Mouse (Mus musculus): ENCODE results near the gene Amph.

DNA sequence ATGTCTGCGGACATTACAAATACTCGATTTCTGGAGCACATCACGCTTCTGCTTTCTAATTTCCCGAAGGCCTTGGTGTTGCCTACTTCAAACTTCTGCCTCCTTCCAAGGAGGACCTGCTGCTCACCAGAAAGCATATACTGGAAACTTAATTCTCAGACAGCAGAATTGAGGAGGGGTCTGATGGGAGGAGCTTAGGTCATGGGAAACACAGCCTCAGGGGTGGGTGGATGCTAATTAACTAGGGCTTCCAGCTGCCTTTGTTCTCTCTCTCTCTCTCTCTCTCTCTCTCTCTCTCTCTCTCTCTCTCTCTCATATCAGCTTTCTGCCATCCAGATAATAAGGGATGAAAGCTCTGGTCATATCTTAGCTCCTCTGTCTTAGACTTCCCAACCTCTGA, 5.6 kb downstream of the Amph start:
- TF ChIP-seq ZMIZ1 (IDR thresholded peaks at IDR 0.05; ENCODE audit: low read depth, low read length), result no peak
- TF ChIP-seq ZC3H11A (IDR thresholded peaks at IDR 0.05; ENCODE audit: low read depth, low read length), result no peak
- TF ChIP-seq CHD1 (IDR thresholded peaks at IDR 0.05; ENCODE audit: low read depth, low read length), result no peak
- TF ChIP-seq MAZ (IDR thresholded peaks at IDR 0.05; ENCODE audit: low read depth, low read length), result no peak
- TF ChIP-seq RCOR1 (IDR thresholded peaks at IDR 0.05; ENCODE audit: low read depth, low read length), result no peak
- TF ChIP-seq TBP (IDR thresholded peaks at IDR 0.05; ENCODE audit: low read depth, low read length), result no peak
- no peak for TF ChIP-seq CTCF (IDR thresholded peaks at IDR 0.05 in 2 of 3, conservative IDR thresholded peaks at IDR 0.05 in 1 of 3; ENCODE audit: control insufficient read depth in 1 of 3, insufficient read depth in 1 of 3, low read depth in 2 of 3, low read length in 3 of 3, poor library complexity in 1 of 3, severe bottlenecking in 1 of 3)
- TF ChIP-seq ZKSCAN1 (IDR thresholded peaks at IDR 0.05; ENCODE audit: low read depth, low read length), result no peak
- no peak for TF ChIP-seq ETS1 (IDR thresholded peaks at IDR 0.05; ENCODE audit: low read depth, low read length)
- TF ChIP-seq ELF1 (IDR thresholded peaks at IDR 0.05; ENCODE audit: low read depth, low read length), result no peak
- TF ChIP-seq GATA1 (IDR thresholded peaks at IDR 0.05; ENCODE audit: low read depth, low read length), result no peak
- no peak for TF ChIP-seq KAT2A (conservative IDR thresholded peaks at IDR 0.05; ENCODE audit: low read depth, low read length)
- TF ChIP-seq SIN3A (IDR thresholded peaks at IDR 0.05; ENCODE audit: low read length), result no peak
